Mouse (Mus musculus): Measurements from ENCODE around the gene Psmb9. TPM values are rescaled to one million over a fixed set of nuclear protein-coding genes. Genes with fewer than 3 reads are reported as not detected.
A peak's percentile ranks its signal among the peaks of the same experiment; 100 is the strongest.

Psmb9 gene
- polyA plus RNA-seq, 1 experiment from 2014 or later: 1.1 TPM

DNA sequence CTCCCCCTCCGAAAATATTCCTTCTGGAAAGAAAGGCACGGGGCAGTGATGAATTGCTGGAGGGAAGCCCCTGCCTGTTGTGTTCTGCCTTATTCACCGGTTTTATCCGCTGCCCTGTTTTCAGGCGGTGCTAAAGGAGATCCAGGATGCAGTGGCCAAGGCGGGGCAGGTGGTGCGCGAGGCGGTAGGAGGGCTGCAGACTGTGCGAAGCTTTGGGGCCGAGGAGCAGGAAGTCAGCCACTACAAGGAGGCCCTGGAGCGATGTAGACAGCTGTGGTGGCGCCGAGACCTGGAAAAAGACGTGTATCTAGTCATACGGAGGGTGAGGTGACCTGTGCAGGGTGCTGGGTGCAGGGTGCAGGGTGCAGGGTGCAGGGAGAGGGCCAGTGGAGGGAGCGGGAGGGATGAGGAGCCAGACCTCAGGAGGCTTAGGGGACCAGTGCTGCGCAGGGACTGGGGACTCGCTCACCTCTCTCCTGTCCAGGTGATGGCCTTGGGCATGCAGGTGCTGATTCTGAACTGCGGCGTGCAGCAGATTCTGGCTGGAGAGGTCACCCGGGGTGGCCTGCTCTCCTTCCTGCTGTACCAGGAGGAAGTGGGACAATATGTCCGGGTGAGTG is 24.3 kb upstream of the Psmb9 start:
- 12% methylated on average over 23 of the region's 23 CpGs for whole genome bisulfite sequencing
- ATAC-seq (replicated peaks; ENCODE audit: insufficient number of reproducible peaks, low FRiP score, low TSS enrichment, low read depth): no peak
- Histone ChIP-seq H3K4me2 (ENCODE audit: low read depth, low read length) (no peak overlapping the region), H3K4me1 (ENCODE audit: control insufficient read depth, insufficient read depth, low read length) (no peaks in the 10 kb centered on the region), H3K27me3 (ENCODE audit: control insufficient read depth, insufficient read depth, low read length) (peaks cover 26% of the 10 kb centered on the region), H3K27ac (replicated peaks; ENCODE audit: low read depth, low read length) (no peak overlapping the region), H3K36me3 (replicated peaks; ENCODE audit: control insufficient read depth, insufficient read depth, low read depth, low read length) (no peaks in the 10 kb centered on the region), H3K4me3 (ENCODE audit: low read depth, low read length) (no peak overlapping the region), H3K9ac (replicated peaks; ENCODE audit: low read length) (no peak overlapping the region), H3K9me3 (replicated peaks; ENCODE audit: control insufficient read depth, low read length) (no peaks in the 10 kb centered on the region)
- no peak for DNase-seq (ENCODE audit: low spot score)

DNA sequence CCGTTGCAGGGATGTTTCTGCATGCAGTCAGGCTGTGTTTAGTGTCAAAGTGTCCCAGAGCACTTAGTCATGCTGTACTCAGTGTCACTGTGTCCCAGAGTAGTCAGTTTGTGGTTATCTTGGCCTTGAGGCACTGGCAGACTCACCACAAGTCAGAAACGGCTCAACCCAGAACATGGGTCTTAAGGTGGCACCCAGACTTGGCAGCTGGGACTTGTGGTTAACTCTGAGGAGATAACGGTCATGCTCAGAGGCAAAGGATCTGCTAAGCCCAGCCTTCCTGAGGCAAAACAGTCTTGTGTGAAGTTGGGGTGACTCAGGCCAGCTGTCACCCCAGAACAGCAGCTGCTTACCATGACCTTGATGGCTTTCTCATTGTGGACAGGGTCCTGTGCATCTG is 23.0 kb upstream of the Psmb9 start:
- 69% methylated on average over 3 of the region's 3 CpGs for WGBS

DNA sequence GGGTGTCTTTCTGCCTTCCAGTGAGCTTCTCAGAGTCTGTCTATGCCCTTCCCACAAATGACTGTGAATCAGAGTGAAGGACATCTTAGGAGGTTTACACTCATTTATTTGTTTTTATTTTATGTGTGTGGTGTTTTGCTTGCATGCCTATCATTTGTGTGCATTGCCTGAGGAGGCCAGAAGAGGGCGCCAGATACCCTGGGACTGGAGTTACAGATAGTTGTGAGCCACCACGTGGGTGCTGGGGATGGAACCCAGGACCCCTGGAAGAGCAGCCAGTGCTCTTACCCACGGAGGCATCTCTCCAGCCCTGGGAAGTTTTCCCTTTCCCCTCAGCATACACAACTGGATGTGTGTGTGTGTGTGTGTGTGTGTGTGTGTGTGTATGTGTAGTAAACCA is 22.1 kb upstream of the Psmb9 start:
- Histone ChIP-seq H3K4me2 (ENCODE audit: low read depth, low read length) (no peak overlapping the region), H3K27ac (replicated peaks; ENCODE audit: low read depth, low read length) (no peak overlapping the region), H3K36me3 (replicated peaks; ENCODE audit: control insufficient read depth, insufficient read depth, low read depth, low read length) (no peaks in the 10 kb centered on the region), H3K9me3 (replicated peaks; ENCODE audit: control insufficient read depth, low read length) (no peaks in the 10 kb centered on the region), H3K4me3 (ENCODE audit: low read depth, low read length) (no peak overlapping the region), H3K4me1 (ENCODE audit: control insufficient read depth, insufficient read depth, low read length) (no peaks in the 10 kb centered on the region), H3K27me3 (ENCODE audit: control insufficient read depth, insufficient read depth, low read length) (peaks cover 40% of the 10 kb centered on the region), H3K9ac (replicated peaks; ENCODE audit: low read length) (no peak overlapping the region)
- ATAC-seq (replicated peaks; ENCODE audit: insufficient number of reproducible peaks, low FRiP score, low TSS enrichment, low read depth) (no peak), DNase-seq (ENCODE audit: low spot score) (no peak)
- WGBS: 41% methylated on average over 3 of the region's 3 CpGs

More for the DNA sequence above, 23.0 kb upstream of the Psmb9 start:
- Histone ChIP-seq H3K9me3 (replicated peaks; ENCODE audit: control insufficient read depth, low read length) (no peaks in the 10 kb centered on the region), H3K36me3 (replicated peaks; ENCODE audit: control insufficient read depth, insufficient read depth, low read depth, low read length) (no peaks in the 10 kb centered on the region), H3K27ac (replicated peaks; ENCODE audit: low read depth, low read length) (no peak overlapping the region), H3K9ac (replicated peaks; ENCODE audit: low read length) (no peak overlapping the region), H3K4me2 (ENCODE audit: low read depth, low read length) (no peak overlapping the region), H3K27me3 (ENCODE audit: control insufficient read depth, insufficient read depth, low read length) (peaks cover 31% of the 10 kb centered on the region), H3K4me1 (ENCODE audit: control insufficient read depth, insufficient read depth, low read length) (no peaks in the 10 kb centered on the region), H3K4me3 (ENCODE audit: low read depth, low read length) (no peak overlapping the region)
- ATAC-seq (replicated peaks; ENCODE audit: insufficient number of reproducible peaks, low FRiP score, low TSS enrichment, low read depth): no peak
- no peak for DNase-seq (ENCODE audit: low spot score)

DNA sequence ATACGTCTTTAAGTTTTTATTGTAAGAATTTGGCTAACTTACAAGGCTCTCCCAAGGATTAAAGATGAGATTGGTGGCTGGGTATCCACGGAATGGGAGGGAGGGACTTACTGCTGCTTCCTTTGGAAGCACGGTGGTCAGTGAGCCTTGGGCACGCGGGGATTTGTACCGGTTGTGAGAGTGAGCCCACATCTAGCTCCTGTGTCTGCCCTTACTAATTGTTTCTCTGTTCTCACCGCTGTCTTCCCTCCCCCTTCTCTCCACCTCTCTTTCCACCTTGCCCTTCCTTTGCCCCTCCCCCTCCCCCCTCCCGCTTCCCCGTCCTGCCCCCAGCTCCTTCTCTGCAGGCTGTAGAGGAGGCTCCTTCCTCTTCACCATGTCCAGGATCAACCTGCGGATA is 20.9 kb upstream of the Psmb9 start:
- Histone ChIP-seq H3K36me3 (replicated peaks; ENCODE audit: control insufficient read depth, insufficient read depth, low read depth, low read length) (no peaks in the 10 kb centered on the region), H3K4me3 (ENCODE audit: low read depth, low read length) (no peak overlapping the region), H3K27ac (replicated peaks; ENCODE audit: low read depth, low read length) (no peak overlapping the region), H3K4me2 (ENCODE audit: low read depth, low read length) (no peak overlapping the region), H3K9me3 (replicated peaks; ENCODE audit: control insufficient read depth, low read length) (no peaks in the 10 kb centered on the region), H3K27me3 (ENCODE audit: control insufficient read depth, insufficient read depth, low read length) (peaks cover 32% of the 10 kb centered on the region), H3K4me1 (ENCODE audit: control insufficient read depth, insufficient read depth, low read length) (no peaks in the 10 kb centered on the region), H3K9ac (replicated peaks; ENCODE audit: low read length) (no peak overlapping the region)
- 20% methylated on average over 10 of the region's 10 CpGs for WGBS
- DNase-seq (ENCODE audit: low spot score) (no peak), ATAC-seq (replicated peaks; ENCODE audit: insufficient number of reproducible peaks, low FRiP score, low TSS enrichment, low read depth) (no peak)

DNA sequence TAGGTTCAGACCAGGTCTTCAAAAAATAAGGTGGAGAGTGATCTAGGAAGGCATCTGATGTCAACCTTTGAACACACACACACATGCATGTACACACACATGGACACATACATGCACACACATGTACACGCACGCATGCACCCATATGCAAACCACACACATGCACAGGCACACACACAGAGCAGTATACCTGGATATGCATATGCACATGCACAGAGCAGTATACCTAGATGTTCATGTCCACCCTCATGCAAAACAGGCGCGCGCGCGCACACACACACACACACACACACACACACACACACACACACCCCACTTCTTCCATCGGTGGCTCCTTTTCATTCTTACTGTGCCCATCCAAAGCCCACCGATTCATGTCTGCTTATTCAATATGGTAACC is 20.3 kb upstream of the Psmb9 start:
- H3K27me3 ChIP-seq (ENCODE audit: control insufficient read depth, insufficient read depth, low read length): peaks cover 33% of the 10 kb centered on the region
- H3K9ac ChIP-seq (replicated peaks; ENCODE audit: low read length): no peak overlapping the region
- H3K9me3 ChIP-seq (replicated peaks; ENCODE audit: control insufficient read depth, low read length): no peaks in the 10 kb centered on the region
- H3K36me3 ChIP-seq (replicated peaks; ENCODE audit: control insufficient read depth, insufficient read depth, low read depth, low read length): no peaks in the 10 kb centered on the region
- no peak overlapping the region for H3K4me3 ChIP-seq (ENCODE audit: low read depth, low read length)
- H3K4me1 ChIP-seq (ENCODE audit: control insufficient read depth, insufficient read depth, low read length): no peaks in the 10 kb centered on the region
- 95% methylated on average over 9 of the region's 9 CpGs for WGBS
- no peak overlapping the region for H3K27ac ChIP-seq (replicated peaks; ENCODE audit: low read depth, low read length)
- ATAC-seq (replicated peaks; ENCODE audit: insufficient number of reproducible peaks, low FRiP score, low TSS enrichment, low read depth): no peak
- H3K4me2 ChIP-seq (ENCODE audit: low read depth, low read length): no peak overlapping the region
- DNase-seq (ENCODE audit: low spot score): no peak

DNA sequence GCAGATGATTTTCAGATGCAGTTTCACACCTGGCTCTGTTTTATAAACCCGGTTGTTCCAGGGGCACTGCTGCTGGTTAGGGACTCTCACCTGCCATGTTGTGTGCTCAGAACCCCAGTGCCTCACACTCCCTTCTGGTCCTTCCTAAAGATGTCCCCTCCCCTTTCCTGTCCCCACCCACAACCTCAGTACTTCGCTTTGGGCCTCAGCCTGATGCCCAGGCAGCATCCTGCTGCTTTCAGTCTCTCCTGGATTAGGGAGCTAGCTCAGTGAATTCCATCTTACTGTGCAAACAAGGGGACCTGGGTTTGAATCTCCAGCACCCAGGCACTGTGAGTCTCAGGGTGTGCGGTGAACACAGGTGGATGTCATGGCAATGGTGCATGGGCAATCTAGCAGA is 19.9 kb upstream of the Psmb9 start:
- 49% methylated on average over 3 of the region's 3 CpGs for WGBS
- Histone ChIP-seq H3K36me3 (replicated peaks; ENCODE audit: control insufficient read depth, insufficient read depth, low read depth, low read length) (no peaks in the 10 kb centered on the region), H3K27ac (replicated peaks; ENCODE audit: low read depth, low read length) (no peak overlapping the region), H3K9me3 (replicated peaks; ENCODE audit: control insufficient read depth, low read length) (no peaks in the 10 kb centered on the region), H3K4me3 (ENCODE audit: low read depth, low read length) (no peak overlapping the region), H3K9ac (replicated peaks; ENCODE audit: low read length) (no peak overlapping the region), H3K4me1 (ENCODE audit: control insufficient read depth, insufficient read depth, low read length) (no peaks in the 10 kb centered on the region), H3K27me3 (ENCODE audit: control insufficient read depth, insufficient read depth, low read length) (peaks cover 33% of the 10 kb centered on the region), H3K4me2 (ENCODE audit: low read depth, low read length) (no peak overlapping the region)
- no peak for ATAC-seq (replicated peaks; ENCODE audit: insufficient number of reproducible peaks, low FRiP score, low TSS enrichment, low read depth)
- DNase-seq (ENCODE audit: low spot score): no peak

DNA sequence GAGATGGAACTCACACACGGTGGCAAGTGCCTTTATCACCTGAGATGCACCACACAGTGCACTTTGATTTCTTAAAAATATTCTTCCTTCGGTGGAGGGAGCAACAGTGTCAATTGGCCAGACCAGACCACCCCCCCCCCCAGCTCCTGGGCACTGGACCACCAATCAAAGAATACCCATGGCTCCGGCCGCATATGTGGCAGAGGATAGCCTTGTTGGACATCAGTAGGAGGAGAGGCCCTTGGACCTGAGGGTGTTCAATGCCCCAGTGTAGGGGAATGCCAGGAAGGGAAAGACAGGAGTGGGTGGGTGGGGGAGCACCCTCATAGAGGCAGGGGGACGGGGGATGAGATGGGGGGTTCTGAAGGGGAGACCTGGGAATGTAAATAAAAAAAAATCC is 19.2 kb upstream of the Psmb9 start:
- Histone ChIP-seq H3K27ac (replicated peaks; ENCODE audit: low read depth, low read length) (no peak overlapping the region), H3K4me3 (ENCODE audit: low read depth, low read length) (no peak overlapping the region), H3K9me3 (replicated peaks; ENCODE audit: control insufficient read depth, low read length) (no peaks in the 10 kb centered on the region), H3K36me3 (replicated peaks; ENCODE audit: control insufficient read depth, insufficient read depth, low read depth, low read length) (no peaks in the 10 kb centered on the region), H3K9ac (replicated peaks; ENCODE audit: low read length) (no peak overlapping the region), H3K27me3 (ENCODE audit: control insufficient read depth, insufficient read depth, low read length) (peaks cover 28% of the 10 kb centered on the region), H3K4me1 (ENCODE audit: control insufficient read depth, insufficient read depth, low read length) (no peaks in the 10 kb centered on the region), H3K4me2 (ENCODE audit: low read depth, low read length) (no peak overlapping the region)
- WGBS: 88% methylated on average over 5 of the region's 5 CpGs
- ATAC-seq (replicated peaks; ENCODE audit: insufficient number of reproducible peaks, low FRiP score, low TSS enrichment, low read depth) (no peak), DNase-seq (ENCODE audit: low spot score) (no peak)

DNA sequence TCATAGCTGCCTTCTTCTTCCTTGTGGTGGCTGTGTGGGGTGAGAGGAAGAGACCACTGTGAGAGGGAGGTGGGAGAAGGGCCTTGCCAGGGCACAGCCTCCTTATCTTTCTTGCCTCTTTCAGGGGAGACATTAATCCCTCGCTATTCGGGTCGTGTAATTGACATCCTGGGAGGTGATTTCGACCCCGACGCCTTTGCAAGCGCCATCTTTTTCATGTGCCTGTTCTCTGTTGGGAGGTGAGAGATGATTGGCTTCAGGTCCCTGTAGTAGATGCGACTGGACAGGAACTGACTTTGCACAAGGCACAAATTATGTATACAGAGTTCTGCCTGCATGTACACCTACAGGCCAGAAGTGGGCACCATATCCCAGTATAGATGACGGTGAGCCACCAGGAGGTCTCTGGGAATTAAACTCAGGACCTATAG is 18.2 kb upstream of the Psmb9 start:
- Histone ChIP-seq H3K9me3 (replicated peaks; ENCODE audit: control insufficient read depth, low read length) (no peaks in the 10 kb centered on the region), H3K4me3 (ENCODE audit: low read depth, low read length) (no peak overlapping the region), H3K27ac (replicated peaks; ENCODE audit: low read depth, low read length) (no peak overlapping the region), H3K4me2 (ENCODE audit: low read depth, low read length) (0 out of 2 replicates have a peak overlapping the region, but pooled peaks have one; percentile 10), H3K4me1 (ENCODE audit: control insufficient read depth, insufficient read depth, low read length) (no peaks in the 10 kb centered on the region), H3K9ac (replicated peaks; ENCODE audit: low read length) (no peak overlapping the region), H3K27me3 (ENCODE audit: control insufficient read depth, insufficient read depth, low read length) (peaks cover 27% of the 10 kb centered on the region), H3K36me3 (replicated peaks; ENCODE audit: control insufficient read depth, insufficient read depth, low read depth, low read length) (no peaks in the 10 kb centered on the region)
- 21% methylated on average over 9 of the region's 9 CpGs for WGBS
- ATAC-seq (replicated peaks; ENCODE audit: insufficient number of reproducible peaks, low FRiP score, low TSS enrichment, low read depth) (no peak), DNase-seq (ENCODE audit: low spot score) (peak; percentile 46)

All from embryonic facial prominence, embryonic 11.5 days (tissue).